Mouse (Mus musculus): Measurements from ENCODE around the gene Armc8.

The Armc8 gene

DNA sequence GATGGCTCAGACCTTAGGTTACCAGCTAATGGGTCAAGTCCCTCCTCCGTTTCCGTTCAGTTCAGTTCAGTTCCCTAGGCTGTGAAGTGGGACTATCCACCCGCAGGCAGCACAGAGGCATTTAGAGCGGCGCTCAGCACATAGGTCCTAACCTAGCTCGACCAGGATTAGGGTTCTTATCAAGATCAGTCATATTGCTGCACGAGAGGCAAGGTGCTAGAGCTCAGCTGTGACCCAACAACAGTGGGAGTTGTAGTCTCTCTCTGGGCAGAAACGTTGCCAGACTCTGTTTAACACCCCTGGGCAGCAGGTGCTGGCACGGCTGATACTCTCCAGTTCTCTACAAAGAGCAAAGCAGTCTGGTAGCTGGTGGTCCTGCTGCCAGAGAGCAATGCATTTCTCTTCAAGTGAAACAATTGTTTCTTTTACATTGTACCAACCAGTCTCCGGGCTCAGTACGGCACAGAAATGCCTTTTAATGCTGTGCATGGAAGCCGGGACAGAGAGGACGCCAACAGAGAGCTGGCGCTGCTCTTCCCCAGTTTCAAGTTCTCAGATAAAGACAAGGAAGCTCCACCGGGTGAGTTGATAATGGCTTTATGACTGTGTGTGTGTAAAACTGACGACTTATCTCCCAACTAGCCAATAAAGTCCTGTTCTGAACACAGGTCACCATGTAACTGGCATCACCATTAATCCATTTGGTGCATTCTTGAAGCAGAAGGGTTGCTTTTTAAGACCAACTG is 98.2 kb downstream of the Armc8 start:
- POLR2A ChIA-PET = interaction anchor here in 2 of 4 experiments (0.6 to 1.7 kb wide), 9 partner anchors 12 to 361 kb away, joined by 3 to 7 read pairs (median 5); partner anchors contain the start of gene Armc8 (in 2 of the 2)

DNA sequence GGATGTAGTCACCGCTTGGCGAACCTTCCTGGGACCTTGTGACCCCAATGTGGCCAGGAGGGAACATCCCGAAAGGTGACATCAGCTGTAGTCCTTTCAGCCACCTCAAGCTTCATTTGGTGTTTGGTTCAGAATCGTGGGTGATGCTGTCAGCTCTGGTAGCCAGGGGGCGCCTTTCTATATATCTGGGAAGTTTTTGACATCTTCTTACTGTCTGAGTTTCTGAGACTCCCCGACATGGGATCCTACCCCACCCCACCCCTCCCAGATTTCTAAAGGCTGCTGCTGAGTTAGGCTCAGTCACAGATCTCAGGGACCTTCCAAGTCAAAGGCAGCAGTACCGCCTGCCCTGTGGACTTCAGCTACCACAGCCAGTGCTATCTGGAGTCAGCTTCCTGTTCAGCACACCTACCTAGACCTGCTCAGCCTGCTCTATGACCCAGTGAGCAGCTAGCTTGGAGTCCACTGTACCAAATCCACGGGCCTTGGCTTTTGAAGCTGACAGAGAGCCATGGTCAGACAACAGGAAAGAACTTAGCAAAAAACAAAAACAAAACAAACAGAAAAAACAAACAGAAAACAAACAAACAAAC is 98.9 kb downstream of the Armc8 start:
- ChIA-PET CTCF (interaction anchor here (0.5 to 3.0 kb wide), 46 partner anchors 8 to 1248 kb away, joined by 3 to 28 read pairs (median 4); partner anchors contain the start of genes Nme9 (in 2 of the 4), Cep70 (in 1 of the 4) and Pik3cb (in 1 of the 4)), POLR2A (interaction anchor here in 2 of 4 experiments (0.6 to 1.7 kb wide), 8 partner anchors 13 to 360 kb away, joined by 3 to 7 read pairs (median 5); partner anchors contain the start of genes Armc8 (in 2 of the 2) and Dzip1l (in 1 of the 2))

More for the DNA sequence above, 98.2 kb downstream of the Armc8 start:
- CTCF ChIA-PET = interaction anchor here (0.5 to 3.0 kb wide), 32 partner anchors 8 to 1248 kb away, joined by 3 to 28 read pairs (median 6); partner anchors contain the start of genes Cep70 (in 1 of the 4), Nme9 (in 1 of the 4) and Pik3cb (in 1 of the 4)

DNA sequence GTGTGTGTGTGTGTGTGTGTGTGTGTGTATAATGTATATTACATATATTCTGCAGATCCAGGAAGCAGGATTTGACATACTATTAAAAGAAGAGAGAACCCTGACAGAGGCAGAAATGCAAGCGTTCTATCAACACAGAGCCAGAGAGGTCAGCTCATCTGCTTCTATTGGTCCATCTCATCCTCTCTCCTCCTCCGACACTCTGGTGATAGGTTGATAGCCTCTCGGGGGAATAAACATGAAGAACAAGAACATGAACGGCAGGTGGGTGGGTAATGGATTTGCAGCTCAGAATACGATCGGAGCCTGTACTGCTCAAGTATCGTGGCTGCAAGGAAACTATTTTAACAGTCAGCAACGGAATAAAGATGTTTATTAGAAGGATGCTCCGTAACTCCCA is 100.1 kb downstream of the Armc8 start:
- ChIA-PET POLR2A (interaction anchor here in 1 of 4 experiments (0.6 kb wide), 1 partner anchor 14 kb away, joined by 3 read pairs; no protein-coding TSS in a partner anchor), CTCF (interaction anchor here in 2 of 4 experiments (1.2 to 3.0 kb wide), 3 partner anchors 10 to 193 kb away, joined by 5 to 16 read pairs (median 5); no protein-coding TSS in a partner anchor)

DNA sequence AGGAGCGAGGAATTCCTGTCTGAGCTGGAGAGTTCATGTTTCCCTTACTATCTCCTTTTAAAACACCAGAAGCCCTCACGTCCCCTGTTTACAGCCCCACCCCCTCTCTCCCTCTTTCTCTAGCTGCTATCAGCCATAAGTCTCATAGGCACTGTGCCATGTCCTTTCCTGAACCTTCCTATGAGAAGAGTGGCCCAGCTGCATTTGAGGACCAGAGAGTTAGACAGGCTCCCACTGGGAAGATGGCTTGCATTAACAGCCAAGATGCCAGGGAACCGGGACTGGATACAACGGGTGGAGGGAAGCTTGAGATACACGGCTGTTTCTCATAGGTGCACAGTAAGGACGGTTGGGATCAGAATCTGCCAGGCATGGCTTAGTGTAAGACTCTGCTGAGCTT is 103.8 kb downstream of the Armc8 start:
- POLR2A ChIA-PET = interaction anchor here in 2 of 4 experiments (0.6 to 1.2 kb wide), 3 partner anchors 10 to 104 kb away, joined by 3 to 4 read pairs (median 3); partner anchors contain the start of gene Armc8 (in 1 of the 2)
- CTCF ChIA-PET = interaction anchor here in 2 of 4 experiments (0.9 to 1.2 kb wide), 2 partner anchors 15 to 20 kb away, joined by 3 read pairs; no protein-coding TSS in a partner anchor

DNA sequence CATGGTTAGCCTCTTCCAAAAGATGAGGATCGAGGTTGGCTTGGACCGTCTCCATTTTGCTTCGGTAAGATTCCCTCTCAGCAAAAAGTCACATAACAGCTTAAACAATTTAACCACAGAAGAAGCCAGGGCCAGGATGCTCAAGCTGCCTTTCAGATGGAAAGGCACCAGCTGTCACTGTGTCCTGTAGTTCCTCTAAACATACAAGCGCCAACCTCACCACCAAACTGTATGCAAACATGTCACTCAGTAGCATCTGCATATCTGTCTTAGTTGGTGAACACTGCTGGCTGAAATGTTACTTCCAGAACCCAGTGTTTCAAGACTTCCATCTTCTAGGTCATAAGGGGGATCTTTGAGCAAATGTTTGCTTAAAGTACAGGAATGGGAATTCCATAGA is 109.0 kb downstream of the Armc8 start:
- ChIA-PET POLR2A (no interaction called here), CTCF (interaction anchor here (0.6 to 2.5 kb wide), 10 partner anchors 10 to 538 kb away, joined by 3 to 18 read pairs (median 6); no protein-coding TSS in a partner anchor)

DNA sequence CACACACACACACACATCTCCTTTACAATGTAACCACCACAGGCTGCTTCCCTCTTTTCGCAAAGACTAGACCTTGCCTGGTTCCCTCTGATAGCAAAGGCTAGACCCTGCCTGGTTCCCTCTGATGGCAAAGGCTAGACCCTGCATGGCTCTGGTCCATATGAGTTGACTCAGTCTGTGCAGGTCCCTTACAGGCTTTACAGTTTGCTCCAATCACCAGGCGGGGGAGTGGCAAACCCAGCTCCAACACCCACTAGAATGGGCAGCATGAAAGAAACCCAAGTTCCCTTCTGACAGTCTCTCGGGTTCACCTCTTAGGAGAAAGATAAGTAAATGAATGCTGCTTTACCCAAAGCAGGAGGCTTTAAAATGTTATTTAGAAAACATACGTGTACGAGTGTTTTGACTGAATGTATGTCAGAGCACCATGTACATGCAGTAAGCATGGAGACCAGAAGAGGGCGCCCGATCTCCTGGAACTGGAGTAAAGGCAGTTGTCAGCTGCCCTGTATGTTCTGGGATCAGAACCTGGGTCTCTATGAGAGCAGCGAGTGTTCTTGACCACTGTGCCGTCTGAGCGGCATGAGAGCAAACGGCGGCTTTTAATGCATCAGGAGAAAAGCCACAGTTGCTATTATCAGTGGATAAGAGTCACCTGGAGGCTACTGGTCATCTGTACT is 110.0 kb downstream of the Armc8 start:
- POLR2A ChIA-PET = interaction anchor here in 2 of 4 experiments (0.7 to 1.3 kb wide), 2 partner anchors 167 to 204 kb away, joined by 4 read pairs; no protein-coding TSS in a partner anchor
- CTCF ChIA-PET = interaction anchor here (0.5 to 3.1 kb wide), 45 partner anchors 9 to 530 kb away, joined by 3 to 25 read pairs (median 4); no protein-coding TSS in a partner anchor

DNA sequence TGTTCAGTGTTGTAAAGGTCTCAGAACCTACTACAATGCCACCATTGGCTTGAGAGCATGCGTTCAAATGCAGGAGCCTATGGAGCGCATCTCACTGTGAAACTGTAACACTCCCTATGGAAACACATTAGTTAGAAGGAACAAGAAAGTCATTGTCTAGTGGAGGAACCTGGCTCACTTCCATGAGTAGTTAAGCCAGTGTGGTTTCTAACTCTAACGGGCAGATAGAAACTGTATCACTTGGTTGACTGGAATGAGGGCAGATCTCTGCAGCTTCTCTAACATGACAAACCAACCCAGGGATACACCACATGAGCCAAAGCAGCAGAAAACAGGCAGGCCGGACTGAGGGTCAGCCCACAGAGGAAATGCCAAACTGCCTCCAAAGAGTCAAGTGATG is 114.5 kb downstream of the Armc8 start:
- POLR2A ChIA-PET = interaction anchor here in 2 of 4 experiments (0.7 to 1.0 kb wide), 2 partner anchors 9 to 11 kb away, joined by 3 read pairs; no protein-coding TSS in a partner anchor
- CTCF ChIA-PET = interaction anchor here in 1 of 4 experiments (1.0 kb wide), 1 partner anchor 15 kb away, joined by 3 read pairs; no protein-coding TSS in a partner anchor

DNA sequence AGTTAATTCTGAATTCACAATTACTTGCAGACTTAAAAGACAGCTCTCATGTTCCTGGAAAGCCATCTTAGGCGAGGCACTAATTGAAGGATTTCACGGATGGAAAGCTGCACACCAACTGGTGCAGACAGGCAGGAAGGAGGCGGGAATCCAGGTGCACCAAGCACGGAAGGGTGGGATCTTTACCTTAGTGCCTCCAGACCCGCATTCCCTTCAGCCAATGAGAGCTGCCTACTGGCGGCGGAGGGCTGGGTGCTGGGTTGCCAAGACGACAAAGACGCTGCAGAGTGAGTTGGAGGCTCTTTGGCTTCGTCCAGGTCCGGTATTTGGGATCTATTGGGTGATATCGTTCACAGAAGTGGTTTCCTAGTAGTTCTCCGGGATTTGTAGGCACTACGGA is 117.5 kb downstream of the Armc8 start, which contains the start of gene Nme9:
Nme9 (plus strand) TSS at position 315 of the 400 bp plus-strand sequence.
- ChIA-PET POLR2A (interaction anchor here (0.6 to 2.2 kb wide), 12 partner anchors 12 to 310 kb away, joined by 3 to 9 read pairs (median 4); partner anchors contain the start of gene Esyt3 (in 1 of the 4)), CTCF (interaction anchor here (0.7 to 3.0 kb wide), 33 partner anchors 11 to 522 kb away, joined by 3 to 23 read pairs (median 4); partner anchors contain the start of genes Cep70 (in 1 of the 4), Dzip1l (in 1 of the 4), Esyt3 (in 1 of the 4) and Mras (in 1 of the 4))

DNA sequence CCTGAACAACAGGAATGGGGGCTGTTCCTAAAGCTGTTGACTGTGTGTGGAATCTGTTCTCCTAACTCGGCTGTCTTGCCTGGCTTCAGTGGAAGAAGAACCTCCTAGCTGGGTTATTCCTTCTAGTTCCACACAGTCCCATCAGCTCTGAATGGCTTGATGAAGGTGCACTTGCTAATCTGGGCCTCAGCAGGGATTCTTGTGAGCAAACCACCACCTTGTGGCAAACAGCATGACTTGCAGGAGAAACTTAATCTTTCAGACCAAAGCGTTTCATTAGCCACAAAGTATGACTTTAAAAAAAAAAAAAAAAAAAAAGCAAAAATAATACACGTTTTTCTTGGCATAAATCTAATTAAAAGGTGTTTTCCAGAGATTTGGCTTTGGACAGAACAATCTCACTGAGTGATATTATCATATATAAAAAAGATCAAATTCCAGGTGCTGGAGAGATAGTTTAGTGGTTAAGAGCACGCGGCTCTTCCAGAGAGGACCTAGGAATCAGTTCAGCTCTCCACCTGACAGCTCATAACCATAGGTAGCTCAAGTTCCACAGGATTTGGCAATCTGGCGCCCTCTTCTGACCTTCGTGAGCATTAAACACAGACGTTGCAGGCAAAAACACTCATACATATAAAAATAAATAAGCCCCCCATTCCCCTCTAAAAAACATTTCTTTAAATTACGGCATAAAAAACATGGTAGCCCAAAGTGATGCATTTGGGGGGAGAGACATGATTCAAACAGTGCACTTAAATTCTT is 118.6 kb downstream of the Armc8 start:
- CTCF ChIA-PET = interaction anchor here (0.5 to 3.0 kb wide), 102 partner anchors 8 to 1256 kb away, joined by 3 to 23 read pairs (median 4); partner anchors contain the start of genes Cep70 (in 3 of the 4), Dzip1l (in 1 of the 4), Esyt3 (in 1 of the 4) and Faim (in 1 of the 4)
- POLR2A ChIA-PET = interaction anchor here (0.5 to 2.2 kb wide), 31 partner anchors 11 to 470 kb away, joined by 3 to 9 read pairs (median 4); partner anchors contain the start of genes Esyt3 (in 2 of the 4), Mras (in 2 of the 4), Armc8 (in 1 of the 4) and Cep70 (in 1 of the 4)

DNA sequence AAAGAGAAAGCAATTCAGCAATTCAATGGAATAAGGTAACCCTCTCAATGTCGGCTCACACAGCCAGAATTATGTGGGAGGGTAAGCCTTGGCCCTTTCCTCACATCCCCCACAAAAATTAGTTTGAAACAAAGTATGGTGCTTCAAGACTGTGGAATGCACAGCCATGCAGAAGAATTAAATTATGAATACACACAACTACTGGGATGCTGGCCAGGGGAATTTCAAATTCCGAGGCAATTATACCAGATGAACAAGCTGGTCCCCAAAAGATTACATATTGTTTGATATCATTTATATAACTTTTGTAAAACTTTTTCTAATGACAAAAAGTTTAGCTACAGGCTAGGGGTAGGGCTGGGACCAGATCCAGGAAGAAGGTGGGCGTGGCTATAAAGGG is 121.4 kb downstream of the Armc8 start:
- ChIA-PET POLR2A (interaction anchor here in 1 of 4 experiments (1.4 to 1.9 kb wide), 2 partner anchors 20 to 21 kb away, joined by 4 to 5 read pairs; no protein-coding TSS in a partner anchor), CTCF (interaction anchor here in 1 of 4 experiments (0.7 kb wide), 1 partner anchor 116 kb away, joined by 3 read pairs; no protein-coding TSS in a partner anchor)

DNA sequence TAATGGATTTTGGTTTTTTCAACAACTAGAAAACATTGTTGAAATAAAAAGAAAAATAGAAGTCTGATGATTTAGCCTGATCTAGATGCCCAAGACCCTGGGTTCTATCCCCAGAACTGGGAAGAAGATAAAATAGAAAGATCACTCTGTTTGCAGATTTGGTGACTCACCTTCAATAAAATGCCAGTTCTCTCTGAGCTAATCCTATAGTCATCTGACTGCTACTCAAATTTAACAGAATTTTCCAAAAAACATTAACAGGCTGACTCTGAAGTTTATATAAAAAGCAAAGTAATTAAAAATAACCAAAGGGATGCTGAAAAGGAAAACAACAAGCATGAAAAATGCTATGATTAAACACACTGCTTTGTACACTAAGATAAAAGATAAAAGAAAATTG is 122.4 kb downstream of the Armc8 start:
- CTCF ChIA-PET = interaction anchor here in 1 of 4 experiments (1.6 kb wide), 1 partner anchor 12 kb away, joined by 7 read pairs; no protein-coding TSS in a partner anchor
- POLR2A ChIA-PET = interaction anchor here in 2 of 4 experiments (1.0 to 1.2 kb wide), 2 partner anchors 23 to 187 kb away, joined by 5 read pairs; no protein-coding TSS in a partner anchor

DNA sequence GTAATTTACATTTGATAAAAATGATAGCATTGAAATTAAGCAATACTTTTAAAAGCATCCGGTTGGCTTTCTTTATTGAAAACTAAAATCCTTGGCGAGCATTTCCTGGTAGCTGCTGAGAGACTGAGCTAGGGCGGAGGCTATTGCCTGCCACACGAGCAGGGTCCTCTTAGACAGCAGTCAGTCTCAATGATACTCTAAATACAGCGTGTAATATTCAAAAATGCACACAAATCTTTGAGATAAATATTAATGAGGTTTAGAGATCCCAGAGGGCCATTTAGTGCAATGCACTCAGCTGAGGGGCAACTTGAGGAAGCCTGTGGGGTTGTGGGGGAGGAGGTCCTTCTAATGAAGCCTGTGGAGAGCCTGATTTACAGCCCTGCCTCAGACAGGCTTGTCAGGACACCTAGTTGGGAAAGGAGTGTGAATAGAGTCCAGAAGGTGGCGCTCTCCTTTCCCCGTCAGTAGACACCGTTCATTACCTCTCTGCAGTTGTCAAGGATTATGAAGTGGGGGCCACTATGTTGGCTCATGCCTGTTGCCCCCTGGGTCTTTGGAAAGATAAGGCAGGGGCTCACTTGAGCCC is 124.0 kb downstream of the Armc8 start:
- POLR2A ChIA-PET = interaction anchor here in 2 of 4 experiments (0.7 to 2.7 kb wide), 11 partner anchors 9 to 109 kb away, joined by 3 to 14 read pairs (median 4); partner anchors contain the start of gene Esyt3 (in 1 of the 2)
- CTCF ChIA-PET = interaction anchor here (0.5 to 1.8 kb wide), 19 partner anchors 8 to 479 kb away, joined by 3 to 22 read pairs (median 3); partner anchors contain the start of gene Armc8 (in 1 of the 4)

DNA sequence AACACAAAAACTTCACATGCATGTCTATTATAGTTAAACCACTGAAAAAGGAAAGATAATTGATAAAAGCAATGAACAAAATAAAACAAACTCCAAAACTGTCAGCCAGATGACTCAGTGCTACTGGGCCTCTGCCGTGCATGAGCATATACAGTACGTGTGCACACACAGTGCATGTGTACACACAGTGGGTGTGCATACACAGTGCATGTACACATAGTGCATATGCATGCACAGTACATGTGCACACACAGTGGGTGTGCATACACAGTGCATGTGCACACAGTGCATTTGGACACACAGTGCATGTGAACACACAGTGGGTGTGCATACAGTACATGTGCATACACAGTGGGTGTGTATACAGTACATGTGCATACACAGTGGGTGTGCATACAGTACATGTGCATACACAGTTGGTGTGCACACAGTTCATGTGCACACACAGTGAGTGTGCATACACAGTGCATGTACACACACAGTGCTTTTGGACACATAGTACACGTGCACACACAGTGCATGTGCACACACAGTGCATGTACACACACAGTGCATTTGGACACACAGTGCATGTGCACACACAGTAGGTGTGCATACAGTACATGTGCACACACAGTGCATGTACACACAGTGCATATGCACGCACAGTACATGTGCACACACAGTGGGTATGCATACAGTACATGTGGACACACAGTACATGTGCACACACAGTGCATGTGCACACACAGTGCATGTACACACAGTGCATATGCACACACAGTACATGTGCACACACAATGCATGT is 126.9 kb downstream of the Armc8 start:
- CTCF ChIA-PET = interaction anchor here in 1 of 4 experiments (0.5 kb wide), 1 partner anchor 121 kb away, joined by 4 read pairs; no protein-coding TSS in a partner anchor

DNA sequence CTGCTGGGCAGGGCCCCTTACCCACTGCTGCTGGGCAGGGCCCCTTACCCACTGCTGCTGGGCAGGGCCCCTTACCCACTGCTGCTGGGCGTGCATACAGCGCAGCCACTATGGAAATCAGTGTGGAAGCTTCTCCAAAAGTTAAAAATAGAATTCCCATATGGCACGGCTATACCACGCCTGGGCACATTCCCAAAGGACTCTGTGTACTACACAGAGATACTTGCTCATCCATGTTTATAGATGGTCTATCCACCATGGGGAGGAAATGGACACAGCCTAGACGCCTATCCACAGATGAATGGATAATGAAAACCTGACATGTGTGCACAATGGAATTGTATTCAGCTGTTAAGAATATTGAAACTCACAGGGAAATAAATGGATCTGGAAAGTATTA is 127.8 kb downstream of the Armc8 start:
- CTCF ChIA-PET = interaction anchor here in 1 of 4 experiments (0.5 kb wide), 1 partner anchor 120 kb away, joined by 4 read pairs; no protein-coding TSS in a partner anchor

More for the DNA sequence above, 126.9 kb downstream of the Armc8 start:
- POLR2A ChIA-PET = interaction anchor here in 1 of 4 experiments (22.8 kb wide), 1 partner anchor 23 kb away, joined by 395 read pairs; no protein-coding TSS in a partner anchor

DNA sequence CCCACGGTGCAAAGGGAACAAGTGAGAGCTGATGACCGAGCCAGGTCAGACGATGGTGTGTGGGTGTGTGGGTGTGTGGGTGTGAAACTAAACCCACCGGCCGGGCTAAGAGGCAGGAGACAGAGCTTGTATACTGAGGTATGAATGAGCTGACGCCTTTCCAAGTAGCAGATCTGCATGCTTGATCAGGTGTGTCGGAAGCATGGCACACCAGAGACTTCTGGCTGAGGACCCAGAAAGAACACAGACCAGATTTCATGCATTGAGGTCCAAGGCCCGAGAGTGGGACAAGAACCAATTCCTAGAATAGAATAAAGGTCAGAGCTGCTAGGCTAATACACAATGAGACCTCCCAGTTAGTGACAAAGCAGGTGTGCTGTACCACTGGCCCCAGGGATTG is 129.6 kb downstream of the Armc8 start:
- ChIA-PET CTCF (interaction anchor here (0.5 to 2.0 kb wide), 10 partner anchors 10 to 510 kb away, joined by 3 to 10 read pairs (median 4); partner anchors contain the start of gene Nme9 (in 2 of the 4)), POLR2A (interaction anchor here (0.6 to 22.8 kb wide), 13 partner anchors 10 to 196 kb away, joined by 3 to 395 read pairs (median 4); partner anchors contain the start of genes Cep70 (in 1 of the 4), Dzip1l (in 1 of the 4) and Nme9 (in 1 of the 4))

More for the DNA sequence above, 127.8 kb downstream of the Armc8 start:
- POLR2A ChIA-PET = interaction anchor here in 1 of 4 experiments (22.8 kb wide), 1 partner anchor 22 kb away, joined by 395 read pairs; no protein-coding TSS in a partner anchor
